Comparison of ENCODE assay signal across 11 mouse cellular contexts in the genomic region with DNA sequence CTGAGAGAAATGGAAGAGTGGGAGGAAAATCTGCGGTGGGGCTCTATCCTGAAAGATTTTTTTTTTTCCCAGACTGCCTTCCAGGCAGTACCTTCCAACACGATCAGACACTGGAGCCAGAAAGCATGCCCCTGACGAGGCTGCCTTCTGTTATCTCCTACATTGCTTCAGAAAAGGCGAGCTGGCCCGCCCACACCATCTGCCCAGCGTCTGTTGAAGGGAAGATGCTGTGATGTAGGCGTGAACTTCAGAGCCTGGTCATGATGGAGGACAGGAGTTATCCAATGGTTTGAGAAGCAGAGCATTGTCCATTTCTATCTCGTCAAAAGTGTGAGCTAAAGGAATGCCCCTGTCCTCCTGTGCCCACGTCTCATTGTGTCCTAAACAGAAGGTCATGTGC.
DNase-seq lines count a peak whose midpoint lies in the region; ATAC-seq lines count a peak whose summit lies in the region.
"Had no signal": no experiment of that assay in that cellular context is flagged by ENCODE, and none has a peak within 500 bp of the region (broad histone marks: within the 10 kb centered on the region; RNA-seq: fewer than 3 reads in every experiment).

No protein-coding gene starts in this region.

- peak; percentile 57 for DNase-seq in layer of hippocampus, adult 11-12 months (ENCODE audit: low spot score)
- DNase-seq in layer of hippocampus, adult 9-10 months (ENCODE audit: low spot score), result no peak
- DNase-seq in cerebellum, postnatal 14 days, result peak; percentile 92 to 94
- DNase-seq in layer of hippocampus, postnatal 10 days (ENCODE audit: low spot score in 2 of 2), result peak; percentile 28 to 43
- peak; percentile 70 to 87 for DNase-seq in right cerebral cortex, postnatal 10 days (ENCODE audit: low spot score in 2 of 2)
- no peak for DNase-seq in kidney, postnatal 10 days
- no peak for DNase-seq in natural killer cell, adult 2 months (ENCODE audit: low spot score in 2 of 2)
- DNase-seq: kidney, adult 11 months; lung, postnatal 10 days had no signal

- ATAC-seq in inflammation-experienced regulatory T-cells, adult 6 months, result no peak
- ATAC-seq: CD4-positive, CD25-positive, alpha-beta regulatory T cell, adult 4 months had no signal

Comparison
In these comparisons a context has a peak if more than half of its experiments do, and no peak if none do; other contexts are left out.
1. DNase-seq: peak in layer of hippocampus, adult 11-12 months (single experiment), cerebellum, postnatal 14 days (2 of 2), layer of hippocampus, postnatal 10 days (2 of 2) and right cerebral cortex, postnatal 10 days (2 of 2); none in layer of hippocampus, adult 9-10 months (single experiment), kidney, postnatal 10 days (single experiment) and natural killer cell, adult 2 months (0 of 2).